Mouse (Mus musculus): ENCODE data around the gene Gm45837. TPM values are rescaled to one million over a fixed set of nuclear protein-coding genes. Genes with fewer than 3 reads are reported as not detected.

The Gm45837 gene
- polyA plus RNA-seq, 1 experiment from 2014 or later: 4.2 TPM

DNA sequence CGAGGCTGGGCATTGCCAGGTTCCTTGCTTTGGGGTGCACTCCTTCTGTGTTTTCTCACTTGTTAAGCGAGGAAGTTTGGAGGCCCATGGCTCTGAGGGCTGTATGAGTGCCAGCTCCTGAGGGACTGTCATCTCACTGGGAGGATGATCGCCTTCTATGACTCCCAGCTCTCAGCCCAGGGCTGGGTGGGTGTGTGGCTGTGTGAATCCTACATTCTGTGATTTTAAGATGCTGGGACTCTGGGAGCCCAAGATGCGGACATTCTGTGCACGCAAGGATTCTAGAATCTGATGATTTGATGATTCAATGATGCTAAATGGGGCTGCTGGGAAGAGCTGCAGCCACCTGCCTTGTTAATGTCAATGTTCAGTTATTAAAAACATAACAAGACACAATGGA, 46.6 kb downstream of the Gm45837 start:
- no peak overlapping the region for H3K4me3 ChIP-seq (ENCODE audit: low read depth, low read length)
- H3K27ac ChIP-seq (replicated peaks; ENCODE audit: low read depth, low read length): no peak overlapping the region
- no peaks in the 10 kb centered on the region for H3K9me3 ChIP-seq (replicated peaks; ENCODE audit: control insufficient read depth, low read length)
- H3K4me2 ChIP-seq (ENCODE audit: low read depth, low read length): no peak overlapping the region
- no peaks in the 10 kb centered on the region for H3K36me3 ChIP-seq (replicated peaks; ENCODE audit: control insufficient read depth, insufficient read depth, low read depth, low read length)
- ATAC-seq (replicated peaks; ENCODE audit: insufficient number of reproducible peaks, low FRiP score, low TSS enrichment, low read depth): no peak
- H3K9ac ChIP-seq (replicated peaks; ENCODE audit: low read length): no peak overlapping the region
- no peak for DNase-seq (ENCODE audit: low spot score)
- peaks cover under 1% of the 10 kb centered on the region for H3K27me3 ChIP-seq (ENCODE audit: control insufficient read depth, insufficient read depth, low read length)
- no peaks in the 10 kb centered on the region for H3K4me1 ChIP-seq (ENCODE audit: control insufficient read depth, insufficient read depth, low read length)
- 69% methylated on average over 5 of the region's 5 CpGs for WGBS

- Histone ChIP-seq H3K27me3 (ENCODE audit: control insufficient read depth, insufficient read depth, low read length) (no peaks in the 10 kb centered on the region; the same call in 1 of the 2 replicates), H3K4me3 (ENCODE audit: low read depth, low read length) (no peak overlapping the region), H3K4me1 (ENCODE audit: control insufficient read depth, insufficient read depth, low read length) (no peaks in the 10 kb centered on the region), H3K9ac (replicated peaks; ENCODE audit: low read length) (no peak overlapping the region), H3K9me3 (replicated peaks; ENCODE audit: control insufficient read depth, low read length) (no peaks in the 10 kb centered on the region), H3K27ac (replicated peaks; ENCODE audit: low read depth, low read length) (no peak overlapping the region), H3K36me3 (replicated peaks; ENCODE audit: control insufficient read depth, insufficient read depth, low read depth, low read length) (no peaks in the 10 kb centered on the region), H3K4me2 (ENCODE audit: low read depth, low read length) (no peak overlapping the region)
- WGBS: 42% methylated on average over 8 of the region's 8 CpGs
- DNase-seq (ENCODE audit: low spot score) (no peak), ATAC-seq (replicated peaks; ENCODE audit: insufficient number of reproducible peaks, low FRiP score, low TSS enrichment, low read depth) (no peak)
Observed at GRCm38 (mm10) chr7:101457801-101458200, 47.1 kb downstream of the Gm45837 start.

DNA sequence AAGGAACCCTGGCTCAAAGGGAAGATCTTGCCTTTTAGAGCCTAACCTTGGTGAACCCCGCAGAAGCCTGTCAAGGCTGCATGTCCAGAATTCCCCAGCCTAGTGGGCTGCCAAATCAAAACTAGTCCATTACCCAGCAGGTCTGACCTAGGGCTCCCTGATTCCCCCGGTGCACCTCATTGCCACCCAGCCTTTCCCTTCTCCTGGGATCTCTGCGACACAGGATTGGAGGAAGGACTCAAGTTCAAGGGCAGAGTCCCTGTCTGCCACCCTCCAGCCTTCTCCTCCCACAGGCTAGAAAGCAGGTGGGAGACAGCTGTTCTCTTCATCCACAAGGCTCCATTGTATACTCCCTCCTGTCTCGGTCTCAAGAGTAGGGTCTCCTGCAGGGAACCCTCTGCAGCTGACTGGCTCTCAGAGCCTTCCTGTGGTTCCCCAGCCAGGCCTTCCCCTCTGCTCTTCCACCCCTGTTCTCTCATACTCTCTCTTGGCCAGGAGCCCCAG, 47.6 kb downstream of the Gm45837 start:
- Histone ChIP-seq H3K27me3 (ENCODE audit: control insufficient read depth, insufficient read depth, low read length) (no peaks in the 10 kb centered on the region), H3K4me3 (ENCODE audit: low read depth, low read length) (no peak overlapping the region), H3K36me3 (replicated peaks; ENCODE audit: control insufficient read depth, insufficient read depth, low read depth, low read length) (no peaks in the 10 kb centered on the region), H3K9ac (replicated peaks; ENCODE audit: low read length) (no peak overlapping the region), H3K4me1 (ENCODE audit: control insufficient read depth, insufficient read depth, low read length) (no peaks in the 10 kb centered on the region), H3K27ac (replicated peaks; ENCODE audit: low read depth, low read length) (no peak overlapping the region), H3K9me3 (replicated peaks; ENCODE audit: control insufficient read depth, low read length) (no peaks in the 10 kb centered on the region), H3K4me2 (ENCODE audit: low read depth, low read length) (no peak overlapping the region)
- DNase-seq (ENCODE audit: low spot score): no peak
- WGBS: 71% methylated on average over 4 of the region's 4 CpGs
- ATAC-seq (replicated peaks; ENCODE audit: insufficient number of reproducible peaks, low FRiP score, low TSS enrichment, low read depth): no peak

- WGBS: 72% methylated on average over 9 of the region's 9 CpGs
- Histone ChIP-seq H3K4me3 (ENCODE audit: low read depth, low read length) (no peak overlapping the region), H3K36me3 (replicated peaks; ENCODE audit: control insufficient read depth, insufficient read depth, low read depth, low read length) (no peaks in the 10 kb centered on the region), H3K9ac (replicated peaks; ENCODE audit: low read length) (no peak overlapping the region), H3K4me2 (ENCODE audit: low read depth, low read length) (no peak overlapping the region), H3K27me3 (ENCODE audit: control insufficient read depth, insufficient read depth, low read length) (no peaks in the 10 kb centered on the region), H3K27ac (replicated peaks; ENCODE audit: low read depth, low read length) (no peak overlapping the region), H3K9me3 (replicated peaks; ENCODE audit: control insufficient read depth, low read length) (no peaks in the 10 kb centered on the region), H3K4me1 (ENCODE audit: control insufficient read depth, insufficient read depth, low read length) (no peaks in the 10 kb centered on the region)
- ATAC-seq (replicated peaks; ENCODE audit: insufficient number of reproducible peaks, low FRiP score, low TSS enrichment, low read depth): no peak
- DNase-seq (ENCODE audit: low spot score): no peak
Observed at GRCm38 (mm10) chr7:101459305-101459813, 48.7 kb downstream of the Gm45837 start.

DNA sequence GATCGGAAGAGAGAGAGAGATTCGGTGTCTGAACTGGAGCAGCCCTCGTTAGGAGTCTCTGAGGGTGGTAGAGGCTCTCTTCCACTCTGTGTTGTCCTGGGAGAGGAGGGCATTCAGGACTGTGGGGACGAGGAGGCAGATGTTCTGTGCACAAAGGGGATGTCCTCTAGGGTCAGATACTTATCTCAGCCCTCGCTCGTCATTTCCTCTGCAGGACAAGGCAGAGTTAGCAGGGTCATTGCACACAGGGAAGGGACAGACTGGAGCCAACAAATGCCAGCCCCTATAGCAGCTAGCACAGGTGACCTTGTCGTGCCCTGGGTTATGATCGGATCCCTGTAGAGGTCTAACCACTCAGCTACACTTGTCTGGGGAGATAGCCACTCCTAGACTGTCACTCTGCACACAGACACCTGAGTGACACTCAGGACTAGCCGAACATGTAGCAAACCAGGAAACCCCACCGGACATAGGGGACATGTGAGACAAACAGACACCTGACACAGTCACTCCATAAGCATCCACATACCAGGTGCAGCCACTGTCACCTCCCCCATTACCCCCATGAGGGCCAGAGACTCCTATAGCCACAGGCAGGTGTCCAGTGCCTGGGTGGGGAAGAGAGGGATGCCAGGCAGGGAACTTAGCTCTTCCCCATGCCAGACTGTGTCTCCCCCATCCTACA, 49.4 kb downstream of the Gm45837 start:
- H3K27ac ChIP-seq (replicated peaks; ENCODE audit: low read depth, low read length): no peak overlapping the region
- H3K9me3 ChIP-seq (replicated peaks; ENCODE audit: control insufficient read depth, low read length): no peaks in the 10 kb centered on the region
- no peak overlapping the region for H3K9ac ChIP-seq (replicated peaks; ENCODE audit: low read length)
- no peaks in the 10 kb centered on the region for H3K4me1 ChIP-seq (ENCODE audit: control insufficient read depth, insufficient read depth, low read length)
- no peaks in the 10 kb centered on the region for H3K36me3 ChIP-seq (replicated peaks; ENCODE audit: control insufficient read depth, insufficient read depth, low read depth, low read length)
- 56% methylated on average over 10 of the region's 10 CpGs for WGBS
- DNase-seq (ENCODE audit: low spot score): no peak
- H3K4me2 ChIP-seq (ENCODE audit: low read depth, low read length): no peak overlapping the region
- H3K27me3 ChIP-seq (ENCODE audit: control insufficient read depth, insufficient read depth, low read length): no peaks in the 10 kb centered on the region
- ATAC-seq (replicated peaks; ENCODE audit: insufficient number of reproducible peaks, low FRiP score, low TSS enrichment, low read depth): no peak
- no peak overlapping the region for H3K4me3 ChIP-seq (ENCODE audit: low read depth, low read length)

DNA sequence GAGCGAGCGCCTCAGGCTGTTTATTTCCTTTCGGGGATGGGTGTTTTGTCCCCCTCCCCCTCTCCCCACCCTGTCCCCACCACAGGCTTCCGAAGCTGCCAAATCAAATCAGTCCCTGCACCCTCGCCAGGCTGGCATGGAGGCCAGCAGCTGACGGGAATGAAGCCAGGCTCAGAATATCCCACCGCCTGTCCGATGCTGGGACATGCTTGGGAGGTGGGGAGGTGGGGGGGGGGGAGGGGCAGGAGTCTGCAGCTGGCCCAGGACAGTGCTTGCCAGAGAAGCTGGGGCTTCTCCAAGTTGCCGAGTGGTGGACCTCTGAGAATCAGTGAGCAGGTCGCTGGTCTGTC, 49.9 kb downstream of the Gm45837 start:
- Histone ChIP-seq H3K27me3 (ENCODE audit: control insufficient read depth, insufficient read depth, low read length) (no peaks in the 10 kb centered on the region), H3K27ac (replicated peaks; ENCODE audit: low read depth, low read length) (no peak overlapping the region), H3K4me2 (ENCODE audit: low read depth, low read length) (no peak overlapping the region), H3K4me3 (ENCODE audit: low read depth, low read length) (no peak overlapping the region), H3K36me3 (replicated peaks; ENCODE audit: control insufficient read depth, insufficient read depth, low read depth, low read length) (no peaks in the 10 kb centered on the region), H3K4me1 (ENCODE audit: control insufficient read depth, insufficient read depth, low read length) (no peaks in the 10 kb centered on the region), H3K9ac (replicated peaks; ENCODE audit: low read length) (no peak overlapping the region), H3K9me3 (replicated peaks; ENCODE audit: control insufficient read depth, low read length) (no peaks in the 10 kb centered on the region)
- WGBS: 47% methylated on average over 10 of the region's 10 CpGs
- DNase-seq (ENCODE audit: low spot score) (no peak), ATAC-seq (replicated peaks; ENCODE audit: insufficient number of reproducible peaks, low FRiP score, low TSS enrichment, low read depth) (no peak)

- Histone ChIP-seq H3K27me3 (ENCODE audit: control insufficient read depth, insufficient read depth, low read length) (no peaks in the 10 kb centered on the region), H3K4me1 (ENCODE audit: control insufficient read depth, insufficient read depth, low read length) (no peaks in the 10 kb centered on the region), H3K36me3 (replicated peaks; ENCODE audit: control insufficient read depth, insufficient read depth, low read depth, low read length) (no peaks in the 10 kb centered on the region), H3K4me3 (ENCODE audit: low read depth, low read length) (no peak overlapping the region), H3K27ac (replicated peaks; ENCODE audit: low read depth, low read length) (no peak overlapping the region), H3K4me2 (ENCODE audit: low read depth, low read length) (no peak overlapping the region), H3K9ac (replicated peaks; ENCODE audit: low read length) (no peak overlapping the region), H3K9me3 (replicated peaks; ENCODE audit: control insufficient read depth, low read length) (no peaks in the 10 kb centered on the region)
- WGBS: 82% methylated on average over 11 of the region's 11 CpGs
- ATAC-seq (replicated peaks; ENCODE audit: insufficient number of reproducible peaks, low FRiP score, low TSS enrichment, low read depth) (no peak), DNase-seq (ENCODE audit: low spot score) (no peak)
Observed at GRCm38 (mm10) chr7:101461571-101461970, 50.9 kb downstream of the Gm45837 start.

- H3K4me3 ChIP-seq (ENCODE audit: low read depth, low read length): no peak overlapping the region
- no peak overlapping the region for H3K27ac ChIP-seq (replicated peaks; ENCODE audit: low read depth, low read length)
- no peak for ATAC-seq (replicated peaks; ENCODE audit: insufficient number of reproducible peaks, low FRiP score, low TSS enrichment, low read depth)
- 80% methylated on average over 14 of the region's 14 CpGs for WGBS
- no peaks in the 10 kb centered on the region for H3K4me1 ChIP-seq (ENCODE audit: control insufficient read depth, insufficient read depth, low read length)
- H3K4me2 ChIP-seq (ENCODE audit: low read depth, low read length): no peak overlapping the region
- no peaks in the 10 kb centered on the region for H3K36me3 ChIP-seq (replicated peaks; ENCODE audit: control insufficient read depth, insufficient read depth, low read depth, low read length)
- no peaks in the 10 kb centered on the region for H3K27me3 ChIP-seq (ENCODE audit: control insufficient read depth, insufficient read depth, low read length)
- no peak overlapping the region for H3K9ac ChIP-seq (replicated peaks; ENCODE audit: low read length)
- DNase-seq (ENCODE audit: low spot score): no peak
- no peaks in the 10 kb centered on the region for H3K9me3 ChIP-seq (replicated peaks; ENCODE audit: control insufficient read depth, low read length)
Observed at GRCm38 (mm10) chr7:101462327-101463068, 51.8 kb downstream of the Gm45837 start.

All from embryonic facial prominence, embryonic 11.5 days (tissue).